Mouse (Mus musculus) megakaryocyte progenitor cell, adult 5-6 weeks (primary cell): ENCODE data around the gene Ralgapa1. TPM values are rescaled to one million over a fixed set of nuclear protein-coding genes. Genes with fewer than 3 reads are reported as not detected.

Source experiments
- total RNA-seq, 2 experiments: library from RNA; stranded (forward) in 1 of 2; stranded (reverse) in 1 of 2; fragments of 157-497, 149-512 nt in 1 of 2; fragments of 200-1000 nt in 1 of 2; gene quantifications; 2 replicates each; pipeline versions ENCODE4 v1.2.3 to v1.2.4; 2015 to 2017

Ralgapa1 gene
- total RNA-seq, 2 experiments from 2014 or later = 29.3 to 64.8 TPM

Other genes with a start within 250 kb of the Ralgapa1 start
- gene Insm2, start 221.7 kb downstream of the Ralgapa1 start, total RNA-seq (2015) = not detected in 2 replicates
- not detected in 2 replicates for gene Insm2, start 221.7 kb downstream of the Ralgapa1 start, total RNA-seq (2017)
- gene Brms1l, start 15.2 kb upstream of the Ralgapa1 start, total RNA-seq (2015) = 10.9 and 12.2 TPM in 2 replicates
- gene Brms1l, start 15.2 kb upstream of the Ralgapa1 start, total RNA-seq (2017) = 14.5 and 18.3 TPM in 2 replicates